Mouse (Mus musculus) spleen, adult 2 months (tissue): ENCODE data around the gene Atf7ip. TPM values are rescaled to one million over a fixed set of nuclear protein-coding genes. Genes with fewer than 3 reads are reported as not detected.

Experiments
- DNase-seq, 2 experiments: peaks; one replicate each; pipeline versions ENCODE4 v3.0.0 to v3.0.0-alpha.2; 2012 to 2021; ENCODE audit warnings: low spot score in 2 of 2, low read depth in 1 of 2
- H3K27ac ChIP-seq: fragments of 200-500 bp; 2 replicates; pipeline ENCODE4 v1.5.1; 2012; ENCODE audit warnings: low read length, inconsistent platforms; ENCODE audit not compliant: insufficient read depth
- H3K27me3 ChIP-seq: fragments of 200-500 bp; 2 replicates; pipeline ENCODE4 v1.6.1; 2012; ENCODE audit warnings: mild to moderate bottlenecking, moderate library complexity, low read length, inconsistent platforms; ENCODE audit not compliant: control insufficient read depth, insufficient read depth
- H3K36me3 ChIP-seq: fragments of 200-500 bp; 2 replicates; pipeline ENCODE4 v1.6.1; 2012; ENCODE audit warnings: mild to moderate bottlenecking, low read length, inconsistent platforms; ENCODE audit not compliant: control insufficient read depth, insufficient read depth
- H3K4me1 ChIP-seq: fragments of 200-500 bp; 2 replicates; pipeline ENCODE4 v1.6.1; 2011; ENCODE audit warnings: inconsistent platforms; ENCODE audit not compliant: control insufficient read depth, insufficient read depth, insufficient read length
- H3K4me3 ChIP-seq: fragments of 200-500 bp; 2 replicates; pipeline ENCODE4 v1.5.1; 2011; ENCODE audit warnings: mild to moderate bottlenecking, inconsistent platforms; ENCODE audit not compliant: insufficient read depth, insufficient read length; ENCODE audit errors: extremely low read depth
- CTCF ChIP-seq: fragments of 200-500 bp; IDR thresholded peaks from 2 replicates; pipeline ENCODE4 v1.5.1; 2011; ENCODE audit warnings: mild to moderate bottlenecking, inconsistent platforms; ENCODE audit not compliant: insufficient read depth, insufficient read length, insufficient replicate concordance; ENCODE audit errors: extremely low read depth
- POLR2A ChIP-seq: fragments of 200-500 bp; IDR thresholded peaks from 2 replicates; pipeline ENCODE4 v1.6.1; 2011; ENCODE audit warnings: low read depth, low read length, inconsistent platforms
- WGBS: fragments of 180-500 bp; shearing (Covaris S2); methylation state at CpG from one replicate; pipeline ENCODE4 v1.1.7; 2018; 5-methylcytosine and 5-hydroxymethylcytosine counted together
- polyA plus RNA-seq: library from polyadenylated mRNA; depleted of rRNA; stranded (reverse); fragments of >200 nt; gene quantifications from 2 replicates; pipeline ENCODE4 v1.2.3, GENCODE M21; 2012

The Atf7ip gene
- polyA plus RNA-seq, 1 experiment = 32.5 TPM

- no peak for DNase-seq
- 82% methylated on average over 4 of the region's 4 CpGs for WGBS
- Histone ChIP-seq H3K27me3 (no peaks in the 10 kb centered on the region), H3K4me1 (peaks cover 16% of the 10 kb centered on the region), H3K27ac (no peak overlapping the region), H3K36me3 (peaks cover 7% of the 10 kb centered on the region; the same call in 1 of the 2 replicates), H3K4me3 (no peak overlapping the region)
- TF ChIP-seq POLR2A = no peak
- no peak for TF ChIP-seq CTCF
Observed at GRCm38 (mm10) chr6:136533804-136534203, 27.8 kb downstream of the Atf7ip start.

GRCm38 (mm10) chr6:136534444-136534843 lies 28.5 kb downstream of the Atf7ip start:
- Histone ChIP-seq H3K4me3 (no peak overlapping the region), H3K27me3 (no peaks in the 10 kb centered on the region), H3K36me3 (peaks cover 7% of the 10 kb centered on the region; the same call in 1 of the 2 replicates), H3K27ac (no peak overlapping the region), H3K4me1 (peaks cover 14% of the 10 kb centered on the region)
- TF ChIP-seq POLR2A (no peak), CTCF (no peak)
- DNase-seq = no peak
- 74% methylated on average over 3 of the region's 3 CpGs for WGBS

GRCm38 (mm10) chr6:136535176-136535575 lies 29.2 kb downstream of the Atf7ip start:
- H3K4me3 ChIP-seq = no peak overlapping the region
- WGBS = 85% methylated on average over 5 of the region's 5 CpGs

GRCm38 (mm10) chr6:136536121-136536520 lies 30.2 kb downstream of the Atf7ip start:
- H3K36me3 ChIP-seq = peaks cover 10% of the 10 kb centered on the region; the same call in 1 of the 2 replicates
- H3K27ac ChIP-seq = no peak overlapping the region
- H3K4me1 ChIP-seq = peaks cover 12% of the 10 kb centered on the region
- no peaks in the 10 kb centered on the region for H3K27me3 ChIP-seq
- WGBS = 79% methylated on average over 5 of the region's 5 CpGs
- no peak for TF ChIP-seq POLR2A
- TF ChIP-seq CTCF = no peak
- no peak overlapping the region for H3K4me3 ChIP-seq
- no peak for DNase-seq

More at GRCm38 (mm10) chr6:136535176-136535575, 29.2 kb downstream of the Atf7ip start:
- Histone ChIP-seq H3K36me3 (peaks cover 7% of the 10 kb centered on the region; the same call in 1 of the 2 replicates), H3K27me3 (no peaks in the 10 kb centered on the region), H3K27ac (no peak overlapping the region), H3K4me1 (peaks cover 14% of the 10 kb centered on the region)
- DNase-seq = no peak
- TF ChIP-seq POLR2A (no peak), CTCF (no peak)

GRCm38 (mm10) chr6:136541350-136541749 lies 35.4 kb downstream of the Atf7ip start:
- WGBS = 90% methylated on average over 5 of the region's 5 CpGs
- TF ChIP-seq CTCF (no peak), POLR2A (no peak)
- H3K4me1 ChIP-seq = peaks cover 9% of the 10 kb centered on the region
- H3K27ac ChIP-seq = no peak overlapping the region
- peaks cover 9% of the 10 kb centered on the region for H3K36me3 ChIP-seq
- DNase-seq = no peak
- H3K27me3 ChIP-seq = no peaks in the 10 kb centered on the region
- no peak overlapping the region for H3K4me3 ChIP-seq

- 78% methylated on average over 1 of the region's 1 CpGs for WGBS
- no peak overlapping the region for H3K4me3 ChIP-seq
- H3K36me3 ChIP-seq = peaks cover 7% of the 10 kb centered on the region
- peaks cover 9% of the 10 kb centered on the region for H3K4me1 ChIP-seq
- H3K27me3 ChIP-seq = no peaks in the 10 kb centered on the region
- no peak overlapping the region for H3K27ac ChIP-seq
- DNase-seq = no peak
- TF ChIP-seq CTCF = no peak
- TF ChIP-seq POLR2A = no peak
Observed at GRCm38 (mm10) chr6:136542105-136542504, 36.1 kb downstream of the Atf7ip start.

GRCm38 (mm10) chr6:136543164-136543563 lies 37.2 kb downstream of the Atf7ip start:
- DNase-seq = no peak
- 32% methylated on average over 6 of the region's 6 CpGs for WGBS
- H3K4me1 ChIP-seq = peaks cover 9% of the 10 kb centered on the region
- H3K36me3 ChIP-seq = peaks cover 3% of the 10 kb centered on the region
- TF ChIP-seq CTCF = no peak
- no peak for TF ChIP-seq POLR2A
- H3K27ac ChIP-seq = no peak overlapping the region
- H3K4me3 ChIP-seq = no peak overlapping the region
- no peaks in the 10 kb centered on the region for H3K27me3 ChIP-seq
